Mouse (Mus musculus): Measurements from ENCODE around the gene Rilpl1.
"Not testable (repeated sequence)": the region's sequence is repeated elsewhere in the genome, so short reads cannot be mapped to it uniquely, and the experiment has no call there.

DNA sequence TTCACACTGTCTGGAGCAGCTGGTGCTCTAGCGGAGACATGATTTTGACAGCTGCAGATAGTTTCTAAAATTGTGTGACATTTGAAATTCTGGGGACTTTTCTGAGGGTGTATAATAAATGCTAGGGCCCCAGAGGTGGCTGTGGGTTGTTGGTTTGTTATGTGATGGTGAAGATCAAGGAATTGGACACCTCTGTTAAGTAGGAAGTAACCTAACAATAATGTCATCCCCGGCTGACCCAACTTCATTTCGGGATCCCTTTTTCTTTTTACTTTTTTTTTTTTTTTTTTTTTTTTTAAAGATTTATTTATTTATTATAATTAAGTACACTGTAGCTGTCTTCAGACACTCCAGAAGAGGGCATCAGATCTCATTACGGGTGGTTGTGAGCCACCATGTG is 19.5 kb upstream of the Rilpl1 start:
- TF ChIP-seq CTCF (IDR thresholded peaks at IDR 0.05; ENCODE audit: low read depth, low read length); POLR2A (IDR thresholded peaks at IDR 0.05; ENCODE audit: borderline replicate concordance, low read depth, low read length): not testable (repeated sequence)

All from bone marrow macrophage, adult 2 months (primary cell).